Mouse (Mus musculus): ENCODE data around the gene Pus1.
A peak's percentile ranks its signal among the peaks of the same experiment; 100 is the strongest.

The Pus1 gene

GRCm38 (mm10) chr5:110779998-110780760 lies at the start of gene Pus1:
Gene Pus1 (minus strand): TSS chr5:110780659.
- peak; percentile 95 for DNase-seq

DNA sequence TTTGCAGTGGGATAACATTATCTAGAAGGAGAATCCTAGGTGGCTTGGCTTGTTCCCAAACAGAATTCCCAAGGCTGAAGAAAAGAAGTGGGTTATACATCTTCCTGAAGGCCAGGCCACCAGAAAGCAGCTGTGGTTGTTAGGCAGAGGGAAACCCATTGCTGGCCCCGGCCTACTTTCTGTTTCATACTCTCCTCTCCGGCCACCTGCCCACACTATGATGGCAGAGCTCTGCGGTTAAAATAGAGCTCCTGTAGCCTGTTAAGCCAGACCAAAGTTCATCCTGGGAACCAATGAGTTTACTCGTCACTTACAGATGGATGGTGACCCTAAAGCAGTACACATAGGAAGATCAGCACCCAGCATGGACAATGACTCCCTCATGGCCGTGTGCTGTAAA lies 47.1 kb upstream of the Pus1 start:
- DNase-seq, result no peak

DNA sequence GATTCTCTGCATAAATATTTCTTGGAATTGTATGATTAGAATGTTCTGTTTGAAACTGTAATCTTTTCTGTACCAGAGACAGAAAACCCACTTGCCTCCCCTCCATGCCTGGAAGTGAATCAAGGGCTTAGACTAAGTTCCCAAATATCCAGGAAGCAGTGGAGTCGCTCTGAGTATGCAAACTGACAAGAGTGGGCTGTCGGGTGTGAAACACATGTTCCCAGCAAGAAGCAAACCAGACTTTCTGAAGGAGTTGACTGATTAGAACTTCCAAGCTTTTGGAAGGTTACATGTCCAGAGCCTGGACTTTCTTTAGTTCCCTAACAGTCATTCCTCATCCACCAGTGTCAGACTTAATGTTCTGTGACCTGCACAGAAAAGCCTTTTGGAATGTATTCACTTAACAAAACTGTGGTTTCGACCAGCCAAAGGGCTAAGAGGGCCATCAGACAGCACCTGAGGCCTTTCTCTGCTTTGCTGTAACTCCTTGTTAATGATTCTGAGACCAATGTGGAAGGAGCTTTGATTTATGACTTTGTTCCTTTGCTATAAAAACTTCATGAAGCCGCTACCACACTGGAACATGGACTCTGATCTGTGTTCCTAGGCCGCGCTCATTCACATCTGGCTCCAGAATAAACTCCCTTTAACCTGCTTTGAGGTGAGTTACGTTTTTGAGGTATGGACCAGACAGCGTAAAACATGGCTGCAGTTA lies 46.5 kb upstream of the Pus1 start:
- DNase-seq, result no peak

GRCm38 (mm10) chr5:110824421-110824820 lies 44.0 kb upstream of the Pus1 start:
- DNase-seq, result no peak

- DNase-seq, result peak; percentile 99 to 100
These were observed 29.3 kb upstream of the Pus1 start, which contains the start of gene Ulk1 for GRCm38 (mm10) chr5:110809667-110810325. Gene Ulk1 (minus strand): TSS chr5:110810097.

DNA sequence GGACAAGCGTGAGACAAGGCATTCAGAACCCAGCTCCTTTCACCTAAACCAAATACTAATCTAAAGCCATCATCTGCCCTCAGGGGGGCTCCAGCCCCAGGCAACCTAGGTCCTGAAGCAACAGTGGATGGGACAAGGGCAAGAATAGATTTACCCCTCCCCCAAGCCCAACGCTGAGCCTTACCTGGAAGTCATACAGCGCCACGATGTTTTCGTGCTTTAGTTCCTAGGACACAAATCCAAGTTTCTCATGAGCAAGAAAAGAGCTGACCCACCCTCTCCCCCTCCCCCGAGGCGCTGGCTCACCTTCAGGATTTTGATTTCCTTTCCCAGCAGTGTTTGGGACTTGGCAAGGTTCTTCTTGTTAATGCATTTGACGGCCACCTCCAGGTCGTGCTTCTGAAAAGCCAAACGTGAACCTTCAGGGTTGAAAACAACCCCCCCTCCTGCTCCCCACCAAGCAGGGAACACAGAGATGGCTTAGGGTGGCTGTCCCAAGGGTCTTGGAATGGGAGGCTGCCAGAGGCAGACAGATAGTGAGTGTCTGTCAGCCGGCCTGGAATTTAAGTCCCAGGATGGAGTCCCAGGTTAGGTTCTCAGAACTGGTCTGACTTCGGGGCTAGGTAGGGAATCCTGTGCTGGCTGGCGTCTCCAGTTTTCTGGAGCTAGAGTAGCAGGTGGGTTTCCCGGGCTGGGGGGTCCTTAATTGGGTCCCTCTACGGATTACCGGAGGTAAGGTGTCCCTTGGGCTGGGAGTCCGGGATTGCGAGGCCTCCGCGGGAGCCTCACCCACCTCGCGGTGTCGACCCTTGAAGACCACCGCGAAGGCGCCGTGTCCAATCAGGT lies 28.6 kb upstream of the Pus1 start:
- peak; percentile 37 to 43 for DNase-seq

GRCm38 (mm10) chr5:110808061-110808631 lies 27.7 kb upstream of the Pus1 start:
- DNase-seq, result peak; percentile 87 to 90

GRCm38 (mm10) chr5:110807453-110807852 lies 27.0 kb upstream of the Pus1 start:
- no peak for DNase-seq

DNA sequence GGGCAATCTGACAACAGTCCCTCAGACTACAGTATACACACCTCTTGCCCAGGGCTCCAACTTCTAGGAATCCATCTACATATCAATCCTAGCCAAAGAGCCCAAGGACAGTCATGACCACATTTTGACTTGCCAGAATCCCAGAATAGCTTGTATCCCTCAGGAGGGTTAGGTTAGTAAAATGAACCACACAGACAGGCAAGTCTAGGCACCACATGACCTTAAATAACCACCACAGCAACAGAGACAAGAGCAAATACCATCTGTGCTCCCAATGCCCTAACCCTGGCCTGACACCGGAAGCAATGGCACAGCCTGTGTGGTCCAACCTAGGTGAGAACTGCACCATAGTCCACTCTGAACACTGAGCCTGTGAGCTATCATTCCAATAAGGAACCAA lies 26.2 kb upstream of the Pus1 start:
- no peak for DNase-seq

DNA sequence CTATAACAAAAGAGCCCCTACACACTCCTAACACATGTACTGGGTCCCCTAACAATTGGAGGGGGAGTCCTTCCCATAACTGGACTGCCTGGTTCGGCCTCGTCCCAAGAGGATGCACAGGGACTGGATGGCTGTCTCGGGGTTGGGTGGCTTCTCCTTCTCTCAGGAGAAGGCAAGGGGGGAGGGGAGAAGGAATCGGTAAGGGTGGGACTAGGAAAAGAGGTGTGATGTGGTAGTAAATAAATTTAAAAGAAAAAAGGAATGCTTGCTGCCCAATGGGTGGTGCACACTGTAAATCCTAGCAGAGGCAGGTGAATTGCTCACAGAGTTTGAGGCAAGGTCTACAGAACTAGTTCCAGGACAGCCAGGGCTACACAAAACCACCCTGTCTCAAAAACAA lies 25.7 kb upstream of the Pus1 start:
- DNase-seq, result no peak

GRCm38 (mm10) chr5:110804012-110804743 lies 23.7 kb upstream of the Pus1 start:
- no peak for DNase-seq

DNA sequence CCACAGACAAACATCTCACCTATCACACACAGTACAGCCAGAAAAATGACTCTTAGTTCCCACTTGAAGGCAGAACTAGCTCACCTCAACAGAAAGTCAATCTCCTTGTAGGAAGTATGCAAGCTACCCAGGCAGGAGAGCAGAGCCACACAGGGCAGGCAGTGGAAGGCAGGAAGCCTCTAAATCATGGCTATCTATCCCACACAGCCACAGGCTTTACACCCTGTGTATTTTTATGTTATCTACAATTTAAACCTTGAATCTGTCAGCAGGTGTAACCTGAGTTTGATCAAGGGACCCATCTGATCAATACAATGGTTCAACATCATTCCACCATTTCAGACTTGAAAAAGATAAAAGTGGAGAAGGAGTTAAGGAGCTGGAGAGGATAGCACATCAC lies 22.4 kb upstream of the Pus1 start:
- DNase-seq, result no peak

DNA sequence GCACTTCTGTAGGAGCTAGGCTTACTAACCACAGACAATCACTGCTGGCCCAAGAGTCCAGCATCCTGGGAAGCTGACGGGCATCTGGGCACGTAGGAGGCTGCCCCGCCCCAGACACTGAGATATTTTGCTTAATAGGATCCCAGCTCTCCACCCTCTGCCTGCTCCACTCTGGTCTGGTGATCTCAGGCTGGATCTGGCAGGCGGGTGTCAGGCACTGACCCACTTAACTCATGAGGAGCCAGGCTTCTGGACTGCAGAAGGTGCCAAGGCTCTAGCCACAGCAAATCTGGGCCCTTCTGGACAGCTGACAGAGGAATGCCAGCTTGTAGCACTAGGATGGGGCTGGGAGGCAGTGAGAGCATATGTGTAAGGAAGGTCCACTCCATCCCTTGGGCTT lies 21.7 kb upstream of the Pus1 start:
- peak; percentile 79 to 84 for DNase-seq

- no peak for DNase-seq
These were observed 20.7 kb upstream of the Pus1 start for GRCm38 (mm10) chr5:110801036-110801624.

GRCm38 (mm10) chr5:110797696-110798095 lies 17.2 kb upstream of the Pus1 start:
- peak; percentile 40 to 41 for DNase-seq

DNA sequence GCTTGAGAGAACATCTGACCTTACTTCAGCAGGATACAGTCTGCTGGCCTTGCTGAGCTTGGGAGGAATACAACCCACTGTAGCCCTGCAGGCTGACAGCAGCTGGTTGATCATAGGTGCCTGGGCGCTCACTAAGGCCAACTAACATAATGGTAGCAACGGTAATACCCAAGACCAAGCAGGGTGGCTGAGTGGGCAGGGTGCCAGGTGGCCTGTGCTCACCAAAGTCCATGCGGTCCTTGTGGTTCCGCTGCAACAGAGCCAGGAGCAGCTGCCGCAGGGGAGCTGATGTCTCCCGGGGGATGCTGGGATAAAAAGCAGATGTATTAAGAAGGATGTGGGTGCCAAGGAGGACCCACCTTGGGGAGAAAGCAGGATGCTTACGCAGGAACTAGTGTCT lies 13.9 kb upstream of the Pus1 start:
- peak in 1 of 2 experiments; percentile 44 for DNase-seq

- peak; percentile 37 to 51 for DNase-seq
These were observed 8.2 kb upstream of the Pus1 start for GRCm38 (mm10) chr5:110788684-110789083.

GRCm38 (mm10) chr5:110786081-110786835 lies 5.8 kb upstream of the Pus1 start:
- DNase-seq, result peak; percentile 36 to 45

- DNase-seq, result no peak
These were observed 2.7 kb upstream of the Pus1 start for GRCm38 (mm10) chr5:110783150-110783549.

GRCm38 (mm10) chr5:110781529-110782238 lies 1.2 kb upstream of the Pus1 start:
- no peak for DNase-seq
